Mouse (Mus musculus) CH12.LX (cell line): Measurements from ENCODE around the gene Gm10197. TPM values are rescaled to one million over a fixed set of nuclear protein-coding genes. Genes with fewer than 3 reads are reported as not detected.

Experiments used
- DNase-seq: peaks from one replicate; pipeline ENCODE4 v3.0.0-alpha.2; 2013; ENCODE audit errors: extremely low read depth
- H3K27ac ChIP-seq: 2 replicates; pipeline ENCODE4 v1.5.1; 2012; ENCODE audit warnings: low read depth, mild to moderate bottlenecking, control low read depth, moderate library complexity; ENCODE audit not compliant: insufficient read depth
- H3K27me3 ChIP-seq: replicated peaks from 2 replicates; pipeline ENCODE3; 2012; ENCODE audit warnings: inconsistent platforms
- H3K36me3 ChIP-seq, 2 experiments: replicated peaks in 1 of 2; 2 replicates each; pipeline versions ENCODE3 to v1.6.1; 2012; ENCODE audit warnings: inconsistent platforms in 1 of 2, low read length in 1 of 2, mild to moderate bottlenecking in 1 of 2, mixed read lengths in 1 of 2, moderate library complexity in 1 of 2; ENCODE audit not compliant: control insufficient read depth in 1 of 2, insufficient read depth in 1 of 2
- H3K4me1 ChIP-seq, 2 experiments: 2 replicates each; pipeline ENCODE4 v1.6.1; 2012; ENCODE audit warnings: inconsistent platforms in 1 of 2, moderate library complexity in 1 of 2; ENCODE audit not compliant: insufficient read depth in 2 of 2, control insufficient read depth in 1 of 2
- H3K4me2 ChIP-seq: 2 replicates; pipeline ENCODE4 v1.6.1; 2012; ENCODE audit warnings: low read depth, mild to moderate bottlenecking, control low read depth; ENCODE audit not compliant: poor library complexity, insufficient read depth, severe bottlenecking
- H3K4me3 ChIP-seq, 3 experiments: fragments of 150-350 bp in 1 of 3; sonication (generic) in 1 of 3; replicated peaks in 1 of 3; 2 replicates each; pipeline versions ENCODE3 to v1.5.1; 2011 to 2012; ENCODE audit warnings: low read depth in 2 of 3, low read length in 2 of 3, mild to moderate bottlenecking in 2 of 3, moderate library complexity in 2 of 3, control low read depth in 1 of 3, improper control_type of control experiment in 1 of 3, inconsistent platforms in 1 of 3, mixed read lengths in 1 of 3; ENCODE audit not compliant: poor library complexity in 1 of 3
- H3K79me2 ChIP-seq: replicated peaks from 2 replicates; pipeline ENCODE4 v1.6.1; 2012; ENCODE audit warnings: mild to moderate bottlenecking, moderate library complexity; ENCODE audit not compliant: control insufficient read depth, poor library complexity, insufficient read depth, severe bottlenecking; ENCODE audit errors: extremely low read depth
- H3K9ac ChIP-seq: 2 replicates; pipeline ENCODE4 v1.6.1; 2012; ENCODE audit warnings: low read depth, mild to moderate bottlenecking, control low read depth, moderate library complexity; ENCODE audit not compliant: insufficient read depth
- H3K9me3 ChIP-seq: replicated peaks from 2 replicates; pipeline ENCODE3; 2012; ENCODE audit warnings: low read length, inconsistent platforms, mixed read lengths
- CTCF ChIP-seq, 2 experiments: IDR thresholded peaks in 1 of 2; conservative IDR thresholded peaks in 1 of 2; 2 replicates each; pipeline ENCODE4 v1.5.1; 2011 to 2012; ENCODE audit warnings: low read depth in 2 of 2, low read length in 2 of 2, improper control_type of control experiment in 1 of 2, inconsistent platforms in 1 of 2, mild to moderate bottlenecking in 1 of 2, moderate library complexity in 1 of 2
- ELF1 ChIP-seq: IDR thresholded peaks from 2 replicates; pipeline ENCODE4 v1.6.1; 2014; ENCODE audit warnings: low read depth, mild to moderate bottlenecking, inconsistent platforms, low read length, improper control_type of control experiment
- EP300 ChIP-seq: IDR thresholded peaks from 2 replicates; pipeline ENCODE4 v1.6.1; 2011; ENCODE audit warnings: low read length, improper control_type of control experiment
- ETS1 ChIP-seq: conservative IDR thresholded peaks from 2 replicates; pipeline ENCODE4 v1.6.1; 2012; ENCODE audit warnings: low read depth, mild to moderate bottlenecking, inconsistent platforms, low read length, improper control_type of control experiment, moderate library complexity
- HCFC1 ChIP-seq: IDR thresholded peaks from 2 replicates; pipeline ENCODE4 v1.6.1; 2012; ENCODE audit warnings: low read depth, mild to moderate bottlenecking, inconsistent platforms, low read length, improper control_type of control experiment
- IRF4 ChIP-seq: IDR thresholded peaks from 2 replicates; pipeline ENCODE4 v1.6.1; 2014; ENCODE audit warnings: low read depth, mild to moderate bottlenecking, inconsistent platforms, low read length, improper control_type of control experiment
- MAFK ChIP-seq: IDR thresholded peaks from 2 replicates; pipeline ENCODE4 v1.6.1; 2011; ENCODE audit warnings: low read length, improper control_type of control experiment; ENCODE audit not compliant: insufficient replicate concordance
- MAX ChIP-seq: IDR thresholded peaks from 2 replicates; pipeline ENCODE4 v1.6.1; 2011; ENCODE audit warnings: low read length, improper control_type of control experiment
- MAZ ChIP-seq: IDR thresholded peaks from 2 replicates; pipeline ENCODE4 v1.6.1; 2012; ENCODE audit warnings: low read depth, mild to moderate bottlenecking, inconsistent platforms, low read length, improper control_type of control experiment, moderate library complexity
- MXI1 ChIP-seq: IDR thresholded peaks from 2 replicates; pipeline ENCODE4 v1.6.1; 2011; ENCODE audit warnings: mild to moderate bottlenecking, low read depth, low read length, improper control_type of control experiment
- NELFE ChIP-seq: IDR thresholded peaks from 2 replicates; pipeline ENCODE4 v1.6.1; 2011; ENCODE audit warnings: low read depth, low read length, improper control_type of control experiment
- POLR2AphosphoS2 ChIP-seq: IDR thresholded peaks from 2 replicates; pipeline ENCODE4 v1.6.1; 2011; ENCODE audit warnings: low read depth, low read length, improper control_type of control experiment
- RAD21 ChIP-seq: IDR thresholded peaks from 2 replicates; pipeline ENCODE4 v1.6.1; 2011; ENCODE audit warnings: low read depth, mild to moderate bottlenecking, low read length, improper control_type of control experiment, moderate library complexity
- SMC3 ChIP-seq: IDR thresholded peaks from 2 replicates; pipeline ENCODE4 v1.6.1; 2011; ENCODE audit warnings: low read depth, low read length, improper control_type of control experiment
- TBP ChIP-seq: conservative IDR thresholded peaks from 2 replicates; pipeline ENCODE4 v1.6.1; 2011; ENCODE audit warnings: low read depth, low read length, improper control_type of control experiment
- TCF12 ChIP-seq: IDR thresholded peaks from 2 replicates; pipeline ENCODE4 v1.6.1; 2014; ENCODE audit warnings: low read depth, mild to moderate bottlenecking, inconsistent platforms, low read length, improper control_type of control experiment
- USF1 ChIP-seq: IDR thresholded peaks from 2 replicates; pipeline ENCODE4 v1.6.1; 2014; ENCODE audit warnings: low read depth, mild to moderate bottlenecking, inconsistent platforms, low read length, improper control_type of control experiment
- USF2 ChIP-seq: conservative IDR thresholded peaks from 2 replicates; pipeline ENCODE4 v1.6.1; 2011; ENCODE audit warnings: low read depth, low read length, improper control_type of control experiment
- ZC3H11A ChIP-seq: IDR thresholded peaks from 2 replicates; pipeline ENCODE4 v1.6.1; 2012; ENCODE audit warnings: low read depth, mild to moderate bottlenecking, inconsistent platforms, low read length, improper control_type of control experiment
- ZKSCAN1 ChIP-seq: IDR thresholded peaks from 2 replicates; pipeline ENCODE4 v1.6.1; 2012; ENCODE audit warnings: low read depth, inconsistent platforms, low read length, improper control_type of control experiment, borderline replicate concordance
- dilution Hi-C: fragments of 300-500 bp; cut with MboI; formaldehyde crosslinking; loops from 2 replicates; pipeline ENCODE4 v1.14.3; 2020; ENCODE audit warnings: low sequenced_read_pairs; ENCODE audit not compliant: extremely low pct_unique_long_range_greater_than_20kb, extremely low pct_ligation_motif_present
- in situ Hi-C: fragments of 300-500 bp; cut with MboI; formaldehyde crosslinking; loops from 3 replicates; pipeline ENCODE4 v1.14.3; 2019; ENCODE audit warnings: low sequenced_read_pairs, low pct_ligation_motif_present, low pct_unique_long_range_greater_than_20kb, mixed read lengths
- polyA plus RNA-seq: library from polyadenylated mRNA; unstranded; fragments of >175 nt; gene quantifications from 2 replicates; pipeline ENCODE4 v1.2.1, GENCODE M21; 2012; ENCODE audit warnings: low read depth; ENCODE audit not compliant: insufficient read length
- total RNA-seq, 2 experiments: library from RNA; depleted of rRNA; stranded (reverse); fragments of 300-350 nt in 1 of 2; fragments of >200 nt in 1 of 2; gene quantifications; 2 replicates each; pipeline ENCODE4 v1.2.3; 2012 to 2014

Gene Gm10197
- total and polyA plus RNA-seq, 3 experiments = 3.9 to 11.5 TPM; not detected in 1

DNA sequence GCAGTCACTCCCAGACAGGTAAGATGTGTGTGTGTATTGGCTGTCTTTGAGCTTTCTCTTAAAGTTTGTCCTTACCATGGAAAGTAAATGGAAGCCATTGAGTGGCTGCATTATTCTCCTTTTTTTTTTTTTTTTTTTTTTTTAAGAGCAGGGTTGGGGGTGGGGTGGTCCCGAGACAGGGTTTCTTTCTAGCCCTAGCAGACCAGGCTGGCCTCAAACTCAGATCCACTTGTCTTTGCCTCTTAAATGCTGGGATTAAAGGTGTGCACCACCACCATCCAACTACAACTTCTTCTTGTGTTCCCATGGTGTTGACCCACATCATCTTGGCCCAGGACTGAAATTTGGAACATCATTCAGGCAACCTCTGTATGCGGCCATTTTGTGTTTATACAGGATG, 2.0 kb upstream of the Gm10197 start:
- TF ChIP-seq ZC3H11A = no peak
- no peaks in the 10 kb centered on the region for H3K9me3 ChIP-seq
- no peak overlapping the region for H3K9ac ChIP-seq
- H3K79me2 ChIP-seq = no peaks in the 10 kb centered on the region
- H3K4me1 ChIP-seq = peaks cover 0 to 5% of the 10 kb centered on the region in 2 experiments; a peak in 1 of 4 replicates
- no peak for DNase-seq
- H3K36me3 ChIP-seq = peaks cover 19 to 58% of the 10 kb centered on the region in 2 experiments
- dilution Hi-C loops (no loop called here), in situ Hi-C loops (no loop called here)
- H3K4me2 ChIP-seq = no peak overlapping the region
- H3K27me3 ChIP-seq = no peaks in the 10 kb centered on the region
- no peak overlapping the region for H3K27ac ChIP-seq
- H3K4me3 ChIP-seq = no peak overlapping the region

- Histone ChIP-seq H3K4me2 (no peak overlapping the region), H3K36me3 (peaks cover 8 to 28% of the 10 kb centered on the region in 2 experiments), H3K9me3 (no peaks in the 10 kb centered on the region), H3K9ac (no peak overlapping the region), H3K4me1 (peaks cover 0 to 5% of the 10 kb centered on the region in 2 experiments; a peak in 1 of 4 replicates), H3K4me3 (no peak overlapping the region), H3K27ac (no peak overlapping the region), H3K27me3 (no peaks in the 10 kb centered on the region), H3K79me2 (no peaks in the 10 kb centered on the region)
- dilution Hi-C loops = no loop called here
- in situ Hi-C loops = no loop called here
- TF ChIP-seq SMC3 (no peak), USF2 (no peak), MAFK (no peak), HCFC1 (no peak), MAX (no peak), TCF12 (no peak), EP300 (no peak), MAZ (no peak), POLR2AphosphoS2 (no peak), USF1 (no peak), ELF1 (no peak), CTCF (conservative IDR thresholded peaks at IDR 0.05 in 1 of 2, IDR thresholded peaks at IDR 0.05 in 1 of 2; ENCODE audit: low read depth in 2 of 2, low read length in 2 of 2) (no peak), ETS1 (no peak), IRF4 (no peak), RAD21 (no peak), MXI1 (no peak), ZKSCAN1 (no peak), TBP (no peak), NELFE (no peak)
- DNase-seq = no peak
Observed at GRCm38 (mm10) chr19:53370233-53370632, 1.3 kb downstream of the Gm10197 start.
